Mouse (Mus musculus): Measurements from ENCODE around the gene Tmc8. TPM values are rescaled to one million over a fixed set of nuclear protein-coding genes. Genes with fewer than 3 reads are reported as not detected.
"Not testable (repeated sequence)": the region's sequence is repeated elsewhere in the genome, so short reads cannot be mapped to it uniquely, and the experiment has no call there.

Gene Tmc8
- total and polyA plus RNA-seq, 3 experiments = 2.3 to 12.3 (median 3.1) TPM

DNA sequence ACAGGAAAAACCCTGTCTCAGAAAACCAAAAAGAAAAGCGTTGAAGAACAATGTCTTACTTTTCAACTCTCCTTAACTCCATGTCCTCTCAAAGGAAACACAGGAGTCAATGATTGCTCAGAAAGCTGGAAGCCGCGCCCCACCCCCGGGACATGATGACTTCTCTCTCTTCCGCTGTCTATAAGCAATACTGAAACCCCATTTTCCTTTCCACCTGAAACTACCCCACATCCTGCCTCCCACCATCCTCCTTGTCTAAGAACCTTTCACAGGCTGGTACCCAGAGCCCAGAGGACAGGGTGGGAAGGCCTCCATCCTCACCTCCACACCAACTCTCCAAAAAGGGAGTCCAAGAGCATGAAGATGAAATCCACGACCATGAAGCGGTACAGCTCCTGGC, 9.5 kb upstream of the Tmc8 start:
- DNase-seq = no peak

GRCm38 (mm10) chr11:117774925-117775324, 7.0 kb upstream of the Tmc8 start:
- no peak for DNase-seq

DNA sequence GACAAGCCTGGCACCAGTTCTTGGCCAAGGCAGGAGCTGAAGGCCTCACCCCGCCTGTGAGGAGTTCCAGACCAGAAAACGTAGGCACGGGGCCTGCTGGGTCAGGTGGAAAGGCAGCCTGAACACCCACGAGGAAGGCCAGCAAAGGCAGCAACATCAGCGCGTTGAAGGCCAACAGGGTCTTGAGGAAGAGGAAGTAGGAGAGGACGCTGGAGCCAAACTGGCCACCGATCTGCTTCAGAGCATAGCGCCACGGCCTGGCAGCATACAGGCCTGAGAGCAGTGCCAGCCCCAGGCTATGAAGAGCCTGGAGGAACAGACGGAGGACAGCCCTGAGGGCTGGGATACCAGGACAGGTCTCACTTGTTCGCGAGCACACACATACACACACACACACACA, 6.3 kb upstream of the Tmc8 start:
- no peak for DNase-seq

GRCm38 (mm10) chr11:117776085-117776792, 5.6 kb upstream of the Tmc8 start:
- peak; percentile 69 for DNase-seq

- DNase-seq = no peak
Measured at GRCm38 (mm10) chr11:117777111-117777510, 4.8 kb upstream of the Tmc8 start.

DNA sequence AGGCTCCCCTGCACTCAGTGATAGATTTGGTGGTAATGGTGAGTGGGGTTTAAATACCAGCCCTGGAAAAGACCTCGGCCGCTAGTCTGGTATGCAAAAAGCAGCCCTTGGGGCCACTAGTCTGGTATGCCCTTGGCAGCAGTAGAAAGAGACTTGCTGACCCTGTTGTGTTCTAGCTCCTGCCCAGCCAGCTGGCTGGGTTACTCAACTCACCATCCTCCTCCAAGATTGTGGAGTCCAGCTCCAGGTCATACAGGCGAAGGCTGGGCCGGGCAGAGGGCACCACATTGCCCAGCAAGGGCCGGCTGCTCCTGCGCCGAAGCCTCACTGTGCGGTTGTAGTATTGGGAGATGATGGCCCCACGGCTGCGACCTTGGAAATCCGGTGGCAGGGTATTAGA, 3.8 kb upstream of the Tmc8 start:
- DNase-seq = peak; percentile 56

- DNase-seq = peak; percentile 57
Measured at GRCm38 (mm10) chr11:117778851-117779433, 2.9 kb upstream of the Tmc8 start.

GRCm38 (mm10) chr11:117779434-117780198, 2.3 kb upstream of the Tmc8 start:
- peak; percentile 88 for DNase-seq

DNA sequence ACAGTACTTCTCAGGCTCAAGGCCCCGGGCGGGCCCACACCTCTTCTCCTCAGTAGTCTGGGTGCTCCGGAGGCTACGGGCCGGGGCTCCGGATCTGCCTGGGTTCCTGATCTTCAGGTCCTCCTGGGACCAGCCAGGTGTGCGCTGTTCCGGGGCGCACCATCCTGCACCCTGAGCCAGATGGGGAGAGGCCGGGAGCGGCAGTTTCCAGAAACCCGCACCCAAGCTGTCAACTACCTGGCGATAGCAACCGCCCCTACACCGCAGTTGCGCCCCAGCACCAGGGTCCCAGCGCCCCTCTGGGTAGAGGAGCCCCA, 1.7 kb upstream of the Tmc8 start:
- no peak for DNase-seq

GRCm38 (mm10) chr11:117780582-117781111, 1.2 kb upstream of the Tmc8 start:
- DNase-seq = peak; percentile 95

GRCm38 (mm10) chr11:117781199-117781821, 566 bp upstream of the Tmc8 start:
- DNase-seq = peak; percentile 93

DNA sequence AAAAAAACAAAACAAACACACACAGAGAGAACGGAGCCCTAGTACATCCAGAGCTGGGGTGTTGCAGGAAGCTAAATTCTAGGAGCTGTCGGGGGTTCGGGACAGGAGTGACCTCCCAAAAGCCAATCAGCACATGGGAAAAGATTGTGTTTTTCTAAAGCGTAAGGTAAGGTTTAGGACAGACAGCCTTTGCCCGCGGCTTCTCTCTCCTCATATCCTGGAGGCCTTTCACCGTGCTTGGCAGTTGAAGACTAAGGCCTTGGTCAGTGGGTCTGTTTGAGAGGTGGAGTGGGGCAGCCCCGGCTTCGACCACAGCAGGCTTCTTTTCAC, 794 bp downstream of the Tmc8 start:
- DNase-seq = no peak

DNA sequence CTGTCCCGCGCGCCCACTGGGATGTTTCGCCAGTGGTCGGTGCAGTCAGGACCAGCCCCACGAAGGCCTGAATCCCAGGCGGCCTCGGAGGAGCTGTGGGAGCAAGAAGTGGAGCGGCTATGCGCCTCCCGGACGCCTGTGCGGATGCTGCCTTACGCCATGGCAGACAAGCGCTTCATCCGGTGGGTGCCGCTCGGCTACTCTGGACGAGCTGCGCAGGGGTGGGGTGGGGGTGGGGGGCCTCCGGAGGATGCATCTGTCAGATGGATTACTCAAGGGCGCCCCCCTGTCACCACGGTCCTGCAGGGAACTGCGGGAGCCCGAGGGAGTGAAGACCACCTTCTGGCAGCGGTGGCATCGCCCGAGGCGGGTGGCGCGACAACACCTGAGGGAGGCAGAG, 1.2 kb downstream of the Tmc8 start:
- peak; percentile 50 for DNase-seq

GRCm38 (mm10) chr11:117783683-117784309, 1.9 kb downstream of the Tmc8 start:
- DNase-seq = no peak

- peak; percentile 67 for DNase-seq
Measured at GRCm38 (mm10) chr11:117786294-117786693, 4.4 kb downstream of the Tmc8 start.

DNA sequence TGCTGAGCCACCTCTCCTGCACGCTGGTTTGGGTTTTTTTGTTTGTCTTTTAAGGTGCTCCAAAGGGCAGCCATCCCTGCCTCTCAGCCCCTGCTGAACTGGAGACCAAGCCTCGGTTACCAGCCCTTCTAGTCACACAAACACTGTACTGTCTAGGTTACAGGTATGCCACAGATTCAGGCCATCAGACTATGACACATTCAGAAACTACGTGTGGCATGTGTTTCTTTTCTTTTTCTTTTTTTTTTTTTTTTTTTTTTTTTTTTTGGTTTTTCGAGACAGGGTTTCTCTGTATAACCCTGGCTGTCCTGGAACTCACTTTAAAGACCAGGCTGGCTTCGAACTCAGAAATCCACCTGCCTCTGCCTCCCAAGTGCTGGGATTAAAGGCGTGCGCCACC, 6.6 kb downstream of the Tmc8 start:
- DNase-seq = not testable (repeated sequence)

GRCm38 (mm10) chr11:117790286-117790685, 8.4 kb downstream of the Tmc8 start:
- DNase-seq = peak; percentile 75

DNA sequence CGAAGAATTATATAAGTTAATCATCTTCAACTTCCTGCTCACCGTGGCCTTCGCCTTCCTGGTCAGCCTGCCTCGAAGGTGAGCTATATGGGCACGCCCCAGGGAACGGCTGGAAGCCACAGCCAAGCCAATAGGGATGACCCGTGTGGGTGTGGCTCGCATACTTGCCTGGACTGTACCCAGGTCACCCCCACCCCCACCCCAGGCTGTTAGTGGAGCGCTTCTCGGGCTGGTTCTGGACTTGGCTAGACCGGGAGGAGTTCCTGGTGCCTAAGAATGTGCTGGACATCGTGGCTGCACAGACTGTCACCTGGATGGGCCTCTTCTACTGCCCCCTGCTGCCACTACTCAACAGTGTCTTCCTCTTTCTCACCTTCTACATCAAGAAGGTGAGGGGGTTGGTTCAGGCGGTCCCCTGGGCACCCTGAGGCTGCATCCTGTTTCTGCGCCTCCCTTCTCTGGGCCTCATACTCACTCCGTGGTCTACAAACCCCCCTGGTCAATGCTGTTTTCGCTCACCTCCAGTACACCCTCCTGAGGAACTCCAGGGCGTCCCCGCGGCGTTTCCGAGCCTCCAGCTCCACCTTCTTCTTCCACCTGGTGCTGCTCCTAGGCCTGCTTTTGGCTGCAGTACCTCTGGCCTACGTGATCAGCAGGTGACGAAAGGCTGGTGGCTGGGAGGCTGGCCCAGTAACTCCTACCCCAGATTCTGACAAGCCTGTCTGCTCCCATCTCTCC, 9.0 kb downstream of the Tmc8 start:
- peak; percentile 29 for DNase-seq

DNA sequence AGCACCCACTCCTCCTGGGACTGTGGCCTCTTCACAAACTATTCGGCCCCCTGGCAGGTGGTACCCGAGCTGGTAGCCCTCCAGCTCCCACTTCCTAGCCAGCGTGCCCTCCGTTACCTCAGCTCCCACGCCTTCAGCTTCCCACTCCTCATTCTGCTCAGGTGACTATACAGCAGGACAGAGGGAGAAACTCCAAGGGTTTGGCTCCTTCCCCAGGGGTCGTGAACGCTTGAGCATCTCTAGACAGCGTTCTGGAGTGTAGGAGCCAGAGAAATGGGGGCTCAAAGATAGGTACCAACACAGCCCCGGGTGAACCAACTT, 9.5 kb downstream of the Tmc8 start:
- no peak for DNase-seq

- DNase-seq = peak; percentile 73
Measured at GRCm38 (mm10) chr11:117792281-117792888, 10.5 kb downstream of the Tmc8 start.

GRCm38 (mm10) chr11:117794035-117794551, 12.2 kb downstream of the Tmc8 start:
- no peak for DNase-seq

Data from adrenal gland, adult 2 months (tissue).